Mouse (Mus musculus): ENCODE measurements around the gene AI413582. TPM values are rescaled to one million over a fixed set of nuclear protein-coding genes. Genes with fewer than 3 reads are reported as not detected.
A peak's percentile ranks its signal among the peaks of the same experiment; 100 is the strongest.

The AI413582 gene
- total and polyA plus RNA-seq, 3 experiments: 14.6 to 43.6 (median 30.2) TPM

DNA sequence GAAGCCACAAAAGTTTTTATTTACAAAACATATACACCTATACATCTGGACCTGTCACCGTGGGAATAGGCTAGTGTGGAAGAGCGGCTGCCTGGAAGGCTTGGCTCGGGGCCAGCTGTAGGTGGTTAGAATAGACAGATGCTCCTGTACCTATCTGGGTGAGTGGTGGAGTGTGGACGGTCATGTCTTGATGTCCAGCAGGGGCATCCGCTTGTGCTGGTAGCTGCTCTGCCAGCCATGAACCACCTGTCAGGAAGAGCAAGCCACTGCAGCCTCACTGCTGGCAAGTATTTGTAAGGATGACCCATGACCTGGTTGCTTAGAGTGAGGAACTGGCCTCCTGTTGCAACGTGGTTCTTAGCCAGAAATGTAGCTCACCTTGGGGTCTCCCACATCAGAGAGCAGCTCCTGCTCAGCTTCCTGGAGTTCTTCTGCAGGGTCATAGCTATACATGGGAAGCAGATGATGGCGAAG, 1.7 kb downstream of the AI413582 start:
- in situ Hi-C loops (cut with MboI; ENCODE audit: low pct_ligation_motif_present, low pct_unique_long_range_greater_than_20kb, low sequenced_read_pairs) (no loop called here), dilution Hi-C loops (cut with MboI; ENCODE audit: extremely low pct_ligation_motif_present, extremely low pct_unique_long_range_greater_than_20kb, low sequenced_read_pairs) (no loop called here)
- Histone ChIP-seq H3K9me3 (replicated peaks; ENCODE audit: low read length) (no peaks in the 10 kb centered on the region), H3K4me3 (replicated peaks in 1 of 3; ENCODE audit: low read depth in 2 of 3, low read length in 2 of 3, poor library complexity in 1 of 3) (no peak overlapping the region), H3K79me2 (replicated peaks; ENCODE audit: control insufficient read depth, extremely low read depth, insufficient read depth, poor library complexity, severe bottlenecking) (peaks cover 35% of the 10 kb centered on the region), H3K4me2 (ENCODE audit: insufficient read depth, low read depth, poor library complexity, severe bottlenecking) (no peak overlapping the region), H3K27me3 (replicated peaks) (no peaks in the 10 kb centered on the region), H3K4me1 (ENCODE audit: control insufficient read depth in 1 of 2, insufficient read depth in 2 of 2) (peaks cover 24 to 59% of the 10 kb centered on the region in 2 experiments), H3K36me3 (replicated peaks in 1 of 2; ENCODE audit: control insufficient read depth in 1 of 2, insufficient read depth in 1 of 2, low read length in 1 of 2) (peaks cover 16 to 32% of the 10 kb centered on the region in 2 experiments), H3K9ac (ENCODE audit: insufficient read depth, low read depth) (no peak overlapping the region), H3K27ac (ENCODE audit: insufficient read depth, low read depth) (peak overlapping the region; percentile 19; the same call in 1 of the 2 replicates)
- no peak for DNase-seq (ENCODE audit: extremely low read depth)
- TF ChIP-seq TBP (conservative IDR thresholded peaks at IDR 0.05; ENCODE audit: low read depth, low read length): no peak
- TF ChIP-seq ZKSCAN1 (IDR thresholded peaks at IDR 0.05; ENCODE audit: borderline replicate concordance, low read depth, low read length): no peak
- TF ChIP-seq RCOR1 (conservative IDR thresholded peaks at IDR 0.05; ENCODE audit: low read depth, low read length): no peak
- TF ChIP-seq ZNF384 (IDR thresholded peaks at IDR 0.05; ENCODE audit: low read depth, low read length): no peak
- no peak for TF ChIP-seq MAZ (IDR thresholded peaks at IDR 0.05; ENCODE audit: low read depth, low read length)
- TF ChIP-seq RAD21 (IDR thresholded peaks at IDR 0.05; ENCODE audit: low read depth, low read length): no peak

DNA sequence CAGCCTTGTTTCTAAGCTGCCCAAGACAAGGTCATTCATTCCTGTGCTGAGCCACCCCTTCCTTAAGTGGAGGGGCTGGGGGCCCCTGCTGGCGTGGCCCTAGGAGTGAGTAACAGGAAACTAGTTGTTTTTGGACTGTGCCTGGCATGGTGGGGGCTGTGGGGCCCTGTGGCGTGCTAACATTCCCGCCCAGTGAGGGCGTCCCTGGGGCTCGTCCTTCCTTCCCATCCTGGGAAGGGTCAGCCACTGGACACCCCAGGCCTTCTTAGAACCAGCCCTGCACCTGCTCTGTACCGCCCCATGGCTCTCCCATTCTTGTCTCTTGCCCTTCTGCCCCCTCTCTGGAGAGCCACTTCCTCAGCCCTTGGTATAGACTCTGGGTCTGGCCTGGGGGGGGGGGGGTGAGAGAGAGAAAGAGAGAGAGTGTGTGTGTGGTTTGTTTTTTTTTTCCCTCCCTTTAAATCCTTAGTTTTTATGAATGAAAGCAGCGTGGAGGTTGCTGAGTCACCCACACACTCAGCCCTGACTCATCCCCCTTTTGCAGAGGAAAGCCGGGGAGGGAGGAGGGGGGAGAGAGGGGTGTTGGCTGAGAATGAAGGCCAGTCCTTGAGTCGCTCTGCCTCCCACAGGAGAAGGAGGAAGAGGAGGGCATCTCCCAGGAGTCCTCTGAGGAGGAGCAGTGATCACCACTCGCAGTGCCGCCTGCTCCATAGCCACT, 3.6 kb downstream of the AI413582 start:
- Histone ChIP-seq H3K27me3 (replicated peaks) (no peaks in the 10 kb centered on the region), H3K4me2 (ENCODE audit: insufficient read depth, low read depth, poor library complexity, severe bottlenecking) (no peak overlapping the region; the same call in 1 of the 2 replicates), H3K4me1 (ENCODE audit: control insufficient read depth in 1 of 2, insufficient read depth in 2 of 2) (peaks cover 24 to 60% of the 10 kb centered on the region in 2 experiments), H3K9ac (ENCODE audit: insufficient read depth, low read depth) (no peak overlapping the region), H3K36me3 (replicated peaks in 1 of 2; ENCODE audit: control insufficient read depth in 1 of 2, insufficient read depth in 1 of 2, low read length in 1 of 2) (peaks cover 16 to 32% of the 10 kb centered on the region in 2 experiments), H3K79me2 (replicated peaks; ENCODE audit: control insufficient read depth, extremely low read depth, insufficient read depth, poor library complexity, severe bottlenecking) (peaks cover 54% of the 10 kb centered on the region), H3K27ac (ENCODE audit: insufficient read depth, low read depth) (peak overlapping the region; percentile 78), H3K4me3 (replicated peaks in 1 of 3; ENCODE audit: low read depth in 2 of 3, low read length in 2 of 3, poor library complexity in 1 of 3) (no peak overlapping the region), H3K9me3 (replicated peaks; ENCODE audit: low read length) (no peaks in the 10 kb centered on the region)
- in situ Hi-C loops (cut with MboI; ENCODE audit: low pct_ligation_motif_present, low pct_unique_long_range_greater_than_20kb, low sequenced_read_pairs): no loop called here
- no peak for TF ChIP-seq USF2 (conservative IDR thresholded peaks at IDR 0.05; ENCODE audit: low read depth, low read length)
- 0 out of 2 replicates have a peak, but pooled peaks have one; percentile 41 for TF ChIP-seq SIN3A (IDR thresholded peaks at IDR 0.05; ENCODE audit: low read length)
- TF ChIP-seq POLR2AphosphoS2 (IDR thresholded peaks at IDR 0.05; ENCODE audit: low read depth, low read length): no peak
- TF ChIP-seq JUN (IDR thresholded peaks at IDR 0.05; ENCODE audit: insufficient read depth, low read depth, low read length): no peak
- DNase-seq (ENCODE audit: extremely low read depth): peak; percentile 58
- dilution Hi-C loops (cut with MboI; ENCODE audit: extremely low pct_ligation_motif_present, extremely low pct_unique_long_range_greater_than_20kb, low sequenced_read_pairs): no loop called here

DNA sequence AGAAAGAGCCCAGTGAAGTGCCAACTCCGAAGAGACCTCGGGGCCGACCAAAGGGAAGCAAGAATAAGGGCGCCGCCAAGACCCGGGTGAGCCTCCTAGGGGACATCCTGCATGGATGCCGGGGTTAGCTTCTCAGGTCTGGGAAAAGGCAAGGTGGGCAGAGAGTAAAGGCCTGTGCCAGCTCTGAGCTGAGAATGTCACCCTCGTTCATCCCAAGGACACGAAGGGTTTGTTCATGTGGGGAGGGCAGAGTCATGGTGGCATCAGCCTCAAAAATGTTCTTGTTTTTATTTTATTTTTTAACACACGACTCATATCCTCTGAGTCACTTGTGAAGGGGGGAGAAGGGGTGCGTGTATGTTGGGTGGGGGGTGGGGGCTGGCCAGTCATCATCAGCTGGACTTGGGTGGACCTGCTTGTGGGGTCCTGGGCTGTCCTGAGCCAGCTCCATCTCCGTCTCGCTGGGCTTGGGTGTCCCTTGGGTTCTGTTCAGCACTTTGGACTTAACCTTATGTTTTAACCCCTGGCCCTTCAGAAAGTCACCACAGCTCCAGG, 4.6 kb downstream of the AI413582 start:
- Histone ChIP-seq H3K4me1 (ENCODE audit: control insufficient read depth in 1 of 2, insufficient read depth in 2 of 2) (peaks cover 21 to 52% of the 10 kb centered on the region in 2 experiments), H3K4me2 (ENCODE audit: insufficient read depth, low read depth, poor library complexity, severe bottlenecking) (peak overlapping the region; percentile 53; the same call in 1 of the 2 replicates), H3K4me3 (replicated peaks in 1 of 3; ENCODE audit: low read depth in 2 of 3, low read length in 2 of 3, poor library complexity in 1 of 3) (no peak overlapping the region), H3K9me3 (replicated peaks; ENCODE audit: low read length) (no peaks in the 10 kb centered on the region), H3K79me2 (replicated peaks; ENCODE audit: control insufficient read depth, extremely low read depth, insufficient read depth, poor library complexity, severe bottlenecking) (peaks cover 54% of the 10 kb centered on the region), H3K9ac (ENCODE audit: insufficient read depth, low read depth) (no peak overlapping the region), H3K27ac (ENCODE audit: insufficient read depth, low read depth) (peak overlapping the region; percentile 78; the same call in 1 of the 2 replicates), H3K27me3 (replicated peaks) (no peaks in the 10 kb centered on the region), H3K36me3 (replicated peaks in 1 of 2; ENCODE audit: control insufficient read depth in 1 of 2, insufficient read depth in 1 of 2, low read length in 1 of 2) (peaks cover 16 to 32% of the 10 kb centered on the region in 2 experiments)
- dilution Hi-C loops (cut with MboI; ENCODE audit: extremely low pct_ligation_motif_present, extremely low pct_unique_long_range_greater_than_20kb, low sequenced_read_pairs): no loop called here
- DNase-seq (ENCODE audit: extremely low read depth): no peak
- in situ Hi-C loops (cut with MboI; ENCODE audit: low pct_ligation_motif_present, low pct_unique_long_range_greater_than_20kb, low sequenced_read_pairs): no loop called here
- TF ChIP-seq USF1 (IDR thresholded peaks at IDR 0.05; ENCODE audit: low read depth, low read length): no peak
- TF ChIP-seq MAFK (IDR thresholded peaks at IDR 0.05; ENCODE audit: insufficient replicate concordance, low read length): no peak
- TF ChIP-seq NELFE (IDR thresholded peaks at IDR 0.05; ENCODE audit: low read depth, low read length): no peak
- TF ChIP-seq E2F4 (IDR thresholded peaks at IDR 0.05; ENCODE audit: insufficient replicate concordance, low read depth, low read length): no peak
- 0 out of 2 replicates have a peak, but pooled peaks have one; percentile 4 for TF ChIP-seq POLR2A (IDR thresholded peaks at IDR 0.05; ENCODE audit: low read depth, low read length)
- TF ChIP-seq JUND (conservative IDR thresholded peaks at IDR 0.05; ENCODE audit: low read depth, low read length): no peak
- no peak for TF ChIP-seq ZNF384 (IDR thresholded peaks at IDR 0.05; ENCODE audit: low read depth, low read length)
